Mouse (Mus musculus) lung, postnatal 0 days (tissue): Measurements from ENCODE around the gene Ltbp1. TPM values are rescaled to one million over a fixed set of nuclear protein-coding genes. Genes with fewer than 3 reads are reported as not detected.

Source experiments
- ATAC-seq: fragments of 200-750 bp; cut with Nextera tagmentation; 2 replicates; pipeline ENCODE4 v1.8.0; 2017; ENCODE audit warnings: moderate library complexity
- DNase-seq: peaks from one replicate; pipeline ENCODE4 v3.0.0-alpha.2; 2016; ENCODE audit warnings: low spot score
- H3K27ac ChIP-seq: fragments of 300-500 bp; sonication (generic); 2 replicates; pipeline ENCODE4 v1.5.1; 2014; ENCODE audit warnings: antibody characterized with exemption, mild to moderate bottlenecking, low read length, mixed read lengths
- H3K27me3 ChIP-seq: fragments of 300-500 bp; sonication (generic); replicated peaks from 2 replicates; pipeline ENCODE4 v1.6.1; 2014; ENCODE audit warnings: low read length, mixed read lengths; ENCODE audit not compliant: insufficient read depth
- H3K36me3 ChIP-seq: fragments of 300-500 bp; sonication (generic); 2 replicates; pipeline ENCODE4 v1.6.1; 2014; ENCODE audit warnings: low read length, mixed read lengths; ENCODE audit not compliant: insufficient read depth
- H3K4me1 ChIP-seq: fragments of 300-500 bp; sonication (generic); 2 replicates; pipeline ENCODE4 v1.6.1; 2014; ENCODE audit warnings: antibody characterized with exemption, low read depth, low read length, mixed read lengths; ENCODE audit not compliant: insufficient read depth
- H3K4me2 ChIP-seq: fragments of 300-500 bp; sonication (generic); replicated peaks from 2 replicates; pipeline ENCODE4 v1.6.1; 2014; ENCODE audit warnings: low read depth, mild to moderate bottlenecking, low read length, moderate library complexity, mixed read lengths
- H3K4me3 ChIP-seq: fragments of 300-500 bp; sonication (generic); 2 replicates; pipeline ENCODE4 v1.5.1; 2014; ENCODE audit warnings: low read depth, low read length
- H3K9ac ChIP-seq: fragments of 300-500 bp; sonication (generic); replicated peaks from 2 replicates; pipeline ENCODE4 v1.6.1; 2014; ENCODE audit warnings: low read depth, mild to moderate bottlenecking
- H3K9me3 ChIP-seq: fragments of 300-500 bp; sonication (generic); 2 replicates; pipeline ENCODE4 v1.6.1; 2016; ENCODE audit warnings: low read length, mixed read lengths
- CTCF ChIP-seq: IDR thresholded peaks from 2 replicates; pipeline ENCODE4 v1.5.1; 2016; ENCODE audit warnings: antibody characterized with exemption, mild to moderate bottlenecking
- EP300 ChIP-seq: IDR thresholded peaks from 2 replicates; pipeline ENCODE4 v1.6.1; 2016; ENCODE audit warnings: antibody characterized with exemption, mild to moderate bottlenecking, control low read depth
- WGBS: fragments of 180-500 bp; shearing (Covaris S2); extraction: QIAGEN DNeasy Blood & Tissue Kit; methylation state at CpG from one replicate; pipeline ENCODE4 v1.1.7; 2014; 5-methylcytosine and 5-hydroxymethylcytosine counted together
- polyA plus RNA-seq: library from polyadenylated mRNA; unstranded; fragments of >200 nt; fragmentation: Nextera tagmentation; extraction: Ambion mirVana; gene quantifications from 2 replicates; pipeline ENCODE4 v1.2.1, GENCODE M21; 2015

Ltbp1 gene
- polyA plus RNA-seq, 1 experiment from 2014 or later, result 27.1 TPM

DNA sequence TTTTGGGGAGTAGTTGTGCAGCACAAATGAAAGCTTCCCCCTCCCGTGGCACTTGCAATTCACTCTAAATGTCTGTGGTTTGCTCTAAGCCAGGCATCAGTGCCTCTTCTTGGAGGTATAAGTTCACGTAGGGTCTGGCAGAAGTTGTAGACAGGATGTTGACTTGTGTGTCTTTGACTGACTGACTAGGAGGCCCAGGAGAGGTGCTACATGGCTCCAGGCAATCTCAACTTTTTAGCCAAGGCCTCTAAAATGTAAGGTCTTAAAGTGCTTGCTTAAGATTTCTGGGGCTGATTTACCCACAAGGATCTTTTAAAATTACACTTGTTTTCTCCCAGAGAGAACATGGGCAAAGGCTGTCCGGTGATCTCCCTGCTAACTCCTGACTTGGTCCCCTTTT, 169.1 kb downstream of the Ltbp1 start:
- no peak for ATAC-seq
- Histone ChIP-seq H3K27me3 (no peaks in the 10 kb centered on the region), H3K4me1 (no peaks in the 10 kb centered on the region), H3K4me2 (no peak overlapping the region), H3K36me3 (no peaks in the 10 kb centered on the region), H3K4me3 (no peak overlapping the region), H3K9me3 (no peaks in the 10 kb centered on the region), H3K27ac (no peak overlapping the region), H3K9ac (no peak overlapping the region)
- 78% methylated on average over 3 of the region's 3 CpGs for WGBS
- DNase-seq, result no peak
- TF ChIP-seq EP300 (no peak), CTCF (no peak)

DNA sequence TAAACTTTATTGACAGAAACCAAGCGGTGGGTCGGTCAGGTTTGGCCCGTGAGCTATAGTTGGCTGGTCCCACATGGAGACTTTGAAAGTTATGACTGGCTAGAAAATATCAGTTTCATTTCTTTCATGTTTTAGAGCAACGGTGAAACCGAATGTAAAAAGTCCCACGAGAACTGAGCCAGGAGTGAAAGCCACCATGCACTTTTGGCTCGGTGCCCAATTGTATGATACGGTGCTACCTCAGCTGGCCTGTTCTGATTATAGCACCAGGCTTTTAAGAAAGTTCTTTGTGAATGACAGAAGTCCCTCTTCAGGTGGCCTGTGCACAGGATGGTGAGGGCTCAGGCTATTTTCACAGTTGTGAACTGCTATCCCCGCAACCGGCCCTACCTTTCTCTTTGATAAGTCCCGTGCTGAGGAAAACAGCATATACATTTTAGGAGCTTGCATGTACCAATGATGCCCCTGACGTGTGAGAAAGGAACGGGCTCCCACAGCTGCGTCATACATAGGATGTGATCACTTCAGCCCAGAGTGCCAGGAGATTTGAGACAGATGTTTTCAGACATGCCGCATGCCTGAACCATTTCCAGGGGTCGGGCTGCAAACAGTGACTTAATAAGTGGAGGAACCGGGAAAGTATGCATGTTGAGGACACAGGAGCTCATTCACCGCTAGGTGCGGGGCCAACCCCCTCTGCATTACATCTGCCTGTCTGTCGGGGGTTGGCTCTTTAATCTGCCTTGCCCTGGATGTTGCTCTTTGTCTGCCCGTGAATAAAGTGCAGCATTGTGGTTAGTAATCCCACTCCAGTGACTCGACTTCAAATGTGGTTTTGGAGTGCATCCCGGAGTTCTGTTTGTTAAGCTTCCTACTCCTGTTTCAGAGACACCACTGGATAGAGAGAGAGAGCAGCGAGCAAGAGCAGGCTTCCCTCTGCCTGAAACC, 172.8 kb downstream of the Ltbp1 start:
- peak; percentile 46 for TF ChIP-seq CTCF
- peak; percentile 88 for TF ChIP-seq EP300
- peak overlapping the region; percentile 54 for H3K4me2 ChIP-seq
- peak overlapping the region; percentile 24 for H3K4me3 ChIP-seq
- 24% methylated on average over 24 of the region's 24 CpGs for WGBS
- no peaks in the 10 kb centered on the region for H3K36me3 ChIP-seq
- H3K27me3 ChIP-seq, result no peaks in the 10 kb centered on the region
- H3K4me1 ChIP-seq, result peaks cover 3% of the 10 kb centered on the region; the same call in 1 of the 2 replicates
- H3K9me3 ChIP-seq, result no peaks in the 10 kb centered on the region
- peak overlapping the region; percentile 51 for H3K27ac ChIP-seq
- ATAC-seq (peak; percentile 84), DNase-seq (peak; percentile 89)
- 0 out of 2 replicates have a peak overlapping the region, but pooled peaks have one; percentile 12 for H3K9ac ChIP-seq

DNA sequence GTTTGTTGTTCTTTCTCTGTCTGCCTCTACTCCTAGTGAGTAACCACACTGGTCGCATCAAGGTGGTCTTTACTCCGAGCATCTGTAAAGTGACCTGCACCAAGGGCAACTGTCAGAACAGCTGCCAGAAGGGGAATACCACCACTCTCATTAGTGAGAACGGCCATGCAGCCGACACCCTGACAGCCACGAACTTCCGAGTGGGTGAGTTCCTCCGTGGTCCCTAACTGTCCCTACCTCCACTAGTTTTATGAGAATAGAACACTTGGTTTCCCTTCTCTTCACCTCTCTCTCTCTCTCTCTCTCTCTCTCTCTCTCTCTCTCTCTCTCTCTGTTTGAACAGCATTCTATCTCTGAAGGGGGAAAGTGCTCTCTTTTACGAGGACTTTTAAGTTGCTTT, 173.6 kb downstream of the Ltbp1 start:
- H3K27ac ChIP-seq, result peak overlapping the region; percentile 51; the same call in 1 of the 2 replicates
- no peaks in the 10 kb centered on the region for H3K27me3 ChIP-seq
- H3K4me2 ChIP-seq, result peak overlapping the region; percentile 54
- TF ChIP-seq CTCF (no peak), EP300 (no peak)
- H3K9ac ChIP-seq, result peak overlapping the region; percentile 12; the same call in 1 of the 2 replicates
- H3K4me1 ChIP-seq, result peaks cover 3% of the 10 kb centered on the region; the same call in 1 of the 2 replicates
- 26% methylated on average over 8 of the region's 8 CpGs for WGBS
- ATAC-seq, result no peak
- no peak for DNase-seq
- peak overlapping the region; percentile 24 for H3K4me3 ChIP-seq
- H3K9me3 ChIP-seq, result no peaks in the 10 kb centered on the region
- H3K36me3 ChIP-seq, result no peaks in the 10 kb centered on the region

GRCm38 (mm10) chr17:75180301-75180700, 174.9 kb downstream of the Ltbp1 start:
- no peak for ATAC-seq
- Histone ChIP-seq H3K36me3 (no peaks in the 10 kb centered on the region), H3K27ac (no peak overlapping the region), H3K4me2 (peak overlapping the region; percentile 54; the same call in 1 of the 2 replicates), H3K27me3 (no peaks in the 10 kb centered on the region), H3K4me3 (peak overlapping the region; percentile 18; the same call in 1 of the 2 replicates), H3K9me3 (no peaks in the 10 kb centered on the region), H3K9ac (no peak overlapping the region), H3K4me1 (peaks cover 3% of the 10 kb centered on the region; the same call in 1 of the 2 replicates)
- WGBS, result 82% methylated on average over 4 of the region's 4 CpGs
- no peak for DNase-seq
- TF ChIP-seq EP300 (no peak), CTCF (no peak)

DNA sequence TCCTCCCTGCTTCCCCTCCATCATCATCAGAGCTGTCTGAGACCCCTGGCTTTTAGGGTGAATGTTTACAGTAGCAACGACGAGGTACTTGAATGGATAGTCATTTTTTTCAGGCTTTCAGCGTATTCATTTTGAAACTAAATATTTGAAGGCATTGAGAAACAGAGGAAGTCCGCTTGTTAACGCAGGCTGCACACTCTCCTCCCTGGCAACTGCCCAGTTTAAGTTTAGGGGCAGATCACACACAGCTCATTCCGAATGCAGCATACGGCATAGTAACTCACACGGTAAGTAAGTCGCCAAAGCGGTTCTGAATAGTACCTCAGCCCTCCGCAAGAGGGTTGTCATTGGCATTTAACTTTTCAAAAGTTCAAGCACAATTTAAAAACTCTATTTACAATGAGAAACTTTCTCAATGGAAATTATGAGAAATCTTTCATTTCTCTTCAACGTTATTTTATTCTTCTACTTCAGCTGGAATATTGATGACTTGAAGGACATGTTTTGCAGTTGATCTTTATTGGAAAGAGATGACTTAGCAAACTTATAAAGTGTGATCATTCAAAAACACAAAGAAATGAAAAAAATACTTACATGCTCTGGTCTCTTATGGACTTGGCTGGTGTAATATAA, 175.7 kb downstream of the Ltbp1 start:
- peak; percentile 47 for TF ChIP-seq CTCF
- no peak for TF ChIP-seq EP300
- H3K4me1 ChIP-seq, result peaks cover 3% of the 10 kb centered on the region; the same call in 1 of the 2 replicates
- H3K4me3 ChIP-seq, result peak overlapping the region; percentile 18; the same call in 1 of the 2 replicates
- DNase-seq (peak; percentile 87), ATAC-seq (peak; percentile 55)
- no peaks in the 10 kb centered on the region for H3K36me3 ChIP-seq
- H3K27me3 ChIP-seq, result no peaks in the 10 kb centered on the region
- no peaks in the 10 kb centered on the region for H3K9me3 ChIP-seq
- 16% methylated on average over 12 of the region's 12 CpGs for WGBS
- no peak overlapping the region for H3K27ac ChIP-seq
- 0 out of 2 replicates have a peak overlapping the region, but pooled peaks have one; percentile 27 for H3K9ac ChIP-seq
- H3K4me2 ChIP-seq, result peak overlapping the region; percentile 54
